Mouse (Mus musculus) neural tube, embryonic 11.5 days (tissue): ENCODE data around the gene Mns1. TPM values are rescaled to one million over a fixed set of nuclear protein-coding genes. Genes with fewer than 3 reads are reported as not detected.
A peak's percentile ranks its signal among the peaks of the same experiment; 100 is the strongest.

Experiments used
- ATAC-seq: fragments of 200-750 bp; cut with Nextera tagmentation; 2 replicates; pipeline ENCODE4 v1.8.0; 2017; ENCODE audit warnings: moderate number of reproducible peaks, mild to moderate bottlenecking, moderate TSS enrichment, moderate library complexity; ENCODE audit not compliant: insufficient read depth, low FRiP score, low TSS enrichment
- DNase-seq: peaks from one replicate; pipeline ENCODE4 v3.0.0-alpha.2; 2015; ENCODE audit warnings: low spot score
- H3K27ac ChIP-seq: fragments of 300-500 bp; sonication (generic); 2 replicates; pipeline ENCODE4 v1.5.1; 2014; ENCODE audit warnings: low read depth, mild to moderate bottlenecking, low read length
- H3K27me3 ChIP-seq: fragments of 300-500 bp; sonication (generic); 2 replicates; pipeline ENCODE4 v1.6.1; 2014; ENCODE audit warnings: mild to moderate bottlenecking, low read length, mixed read lengths; ENCODE audit not compliant: control insufficient read depth, insufficient read depth
- H3K36me3 ChIP-seq: fragments of 300-500 bp; sonication (generic); 2 replicates; pipeline ENCODE4 v1.6.1; 2014; ENCODE audit warnings: mild to moderate bottlenecking, low read length, moderate library complexity, mixed read lengths; ENCODE audit not compliant: control insufficient read depth, insufficient read depth
- H3K4me1 ChIP-seq: fragments of 300-500 bp; sonication (generic); 2 replicates; pipeline ENCODE4 v1.6.1; 2014; ENCODE audit warnings: low read length, mixed read lengths; ENCODE audit not compliant: control insufficient read depth, insufficient read depth
- H3K4me2 ChIP-seq: fragments of 300-500 bp; sonication (generic); 2 replicates; pipeline ENCODE4 v1.6.1; 2014; ENCODE audit warnings: low read depth, mild to moderate bottlenecking, moderate library complexity
- H3K4me3 ChIP-seq: fragments of 300-500 bp; sonication (generic); 2 replicates; pipeline ENCODE4 v1.5.1; 2014; ENCODE audit warnings: low read depth, low read length
- H3K9ac ChIP-seq: fragments of 300-500 bp; sonication (generic); 2 replicates; pipeline ENCODE4 v1.6.1; 2014; ENCODE audit warnings: mild to moderate bottlenecking, low read length
- H3K9me3 ChIP-seq: fragments of 300-500 bp; sonication (generic); 2 replicates; pipeline ENCODE4 v1.6.1; 2016; ENCODE audit warnings: low read length; ENCODE audit not compliant: control insufficient read depth
- WGBS: fragments of 180-500 bp; shearing (Covaris S2); extraction: QIAGEN DNeasy Blood & Tissue Kit; methylation state at CpG from one replicate; pipeline ENCODE4 v1.1.7; 2014; 5-methylcytosine and 5-hydroxymethylcytosine counted together
- polyA plus RNA-seq: library from polyadenylated mRNA; unstranded; fragments of >200 nt; fragmentation: Nextera tagmentation; extraction: Ambion mirVana; gene quantifications from 2 replicates; pipeline ENCODE4 v1.2.1, GENCODE M21; 2014

The Mns1 gene
- polyA plus RNA-seq, 1 experiment from 2014 or later = 36.5 TPM

DNA sequence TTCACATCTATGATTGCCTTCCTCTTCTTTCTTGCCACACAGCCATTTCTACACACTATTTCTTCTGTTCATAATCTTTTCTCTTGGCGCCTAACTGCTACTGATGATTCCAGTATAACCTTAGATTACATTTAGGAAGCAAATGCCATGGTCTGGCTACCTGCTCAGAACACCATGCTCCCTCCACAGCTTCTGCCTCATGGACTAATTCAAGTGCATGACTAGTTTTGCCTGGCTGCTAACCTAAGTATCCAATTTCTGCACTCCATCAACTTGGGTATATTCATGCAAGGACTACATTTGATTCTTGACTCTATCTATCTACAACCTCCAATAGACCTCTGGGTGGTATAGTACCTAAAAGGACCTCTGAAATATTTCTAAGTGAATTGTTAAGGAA lies 32.0 kb downstream of the Mns1 start:
- H3K27me3 ChIP-seq = no peaks in the 10 kb centered on the region
- no peaks in the 10 kb centered on the region for H3K9me3 ChIP-seq
- 94% methylated on average over 1 of the region's 1 CpGs for WGBS
- ATAC-seq = no peak
- no peak overlapping the region for H3K4me2 ChIP-seq
- peaks cover 7% of the 10 kb centered on the region for H3K36me3 ChIP-seq
- H3K27ac ChIP-seq = no peak overlapping the region
- no peak overlapping the region for H3K9ac ChIP-seq
- no peak overlapping the region for H3K4me3 ChIP-seq
- DNase-seq = no peak
- H3K4me1 ChIP-seq = no peaks in the 10 kb centered on the region

DNA sequence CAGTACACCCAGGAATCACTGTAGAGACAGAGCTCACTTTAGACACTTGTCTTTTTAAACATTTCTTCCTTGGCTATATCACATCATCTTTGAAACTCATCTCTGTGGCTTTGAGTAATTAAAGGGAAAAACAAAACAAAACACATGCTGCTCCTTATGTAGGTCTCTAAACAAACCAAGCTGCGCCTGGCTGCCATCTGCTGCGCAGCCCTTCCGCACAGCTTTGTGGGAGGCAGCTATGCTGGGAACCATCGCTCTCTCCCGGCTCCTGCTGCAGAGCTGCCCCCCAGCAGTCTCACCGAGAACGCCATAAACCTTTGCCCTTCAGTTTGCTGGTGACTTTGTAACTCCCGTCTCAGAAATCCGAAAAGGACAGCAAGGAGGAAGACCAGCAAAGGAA lies 37.7 kb downstream of the Mns1 start:
- no peaks in the 10 kb centered on the region for H3K4me1 ChIP-seq
- H3K9ac ChIP-seq = no peak overlapping the region
- H3K36me3 ChIP-seq = peaks cover 7% of the 10 kb centered on the region
- WGBS = 81% methylated on average over 9 of the region's 9 CpGs
- ATAC-seq (no peak), DNase-seq (no peak)
- no peak overlapping the region for H3K4me3 ChIP-seq
- no peaks in the 10 kb centered on the region for H3K27me3 ChIP-seq
- H3K27ac ChIP-seq = no peak overlapping the region
- H3K9me3 ChIP-seq = no peaks in the 10 kb centered on the region
- H3K4me2 ChIP-seq = no peak overlapping the region

DNA sequence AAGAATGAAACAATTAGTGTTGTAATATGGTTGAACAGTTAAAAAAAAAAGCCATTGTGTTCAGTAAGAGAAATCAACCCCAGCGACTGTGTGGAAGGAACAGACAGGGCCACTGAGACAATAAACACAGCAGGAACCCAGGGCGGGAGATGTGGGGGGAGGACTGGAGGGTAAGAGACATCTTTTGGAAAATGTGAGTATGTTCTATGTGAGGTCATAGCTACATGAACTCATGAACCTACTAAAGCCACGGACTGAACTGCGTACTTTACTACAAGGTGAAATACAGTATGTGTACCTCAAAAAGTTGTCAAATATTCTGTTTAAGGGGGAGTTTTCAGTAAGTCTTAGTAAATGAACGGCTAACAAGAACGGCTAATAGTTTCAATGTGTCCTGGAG lies 39.5 kb downstream of the Mns1 start:
- WGBS = 58% methylated on average over 6 of the region's 6 CpGs
- ATAC-seq (no peak), DNase-seq (no peak)
- Histone ChIP-seq H3K27me3 (no peaks in the 10 kb centered on the region), H3K4me3 (no peak overlapping the region), H3K9me3 (no peaks in the 10 kb centered on the region), H3K36me3 (peaks cover 9% of the 10 kb centered on the region), H3K4me2 (no peak overlapping the region), H3K9ac (no peak overlapping the region), H3K27ac (no peak overlapping the region), H3K4me1 (no peaks in the 10 kb centered on the region)

GRCm38 (mm10) chr9:72479276-72479675 lies 41.5 kb downstream of the Mns1 start:
- H3K27me3 ChIP-seq = no peaks in the 10 kb centered on the region
- H3K36me3 ChIP-seq = peaks cover 2% of the 10 kb centered on the region; the same call in 1 of the 2 replicates
- no peak overlapping the region for H3K9ac ChIP-seq
- WGBS = 68% methylated on average over 1 of the region's 1 CpGs
- H3K27ac ChIP-seq = no peak overlapping the region
- no peak overlapping the region for H3K4me2 ChIP-seq
- no peaks in the 10 kb centered on the region for H3K4me1 ChIP-seq
- ATAC-seq = no peak
- DNase-seq = no peak
- no peak overlapping the region for H3K4me3 ChIP-seq
- H3K9me3 ChIP-seq = no peaks in the 10 kb centered on the region

GRCm38 (mm10) chr9:72488523-72488922 lies 50.7 kb downstream of the Mns1 start:
- no peaks in the 10 kb centered on the region for H3K27me3 ChIP-seq
- no peak overlapping the region for H3K4me3 ChIP-seq
- H3K4me1 ChIP-seq = no peaks in the 10 kb centered on the region
- no peak overlapping the region for H3K4me2 ChIP-seq
- ATAC-seq = no peak
- no peaks in the 10 kb centered on the region for H3K9me3 ChIP-seq
- H3K9ac ChIP-seq = no peak overlapping the region
- no peak for DNase-seq
- no peaks in the 10 kb centered on the region for H3K36me3 ChIP-seq
- H3K27ac ChIP-seq = no peak overlapping the region

DNA sequence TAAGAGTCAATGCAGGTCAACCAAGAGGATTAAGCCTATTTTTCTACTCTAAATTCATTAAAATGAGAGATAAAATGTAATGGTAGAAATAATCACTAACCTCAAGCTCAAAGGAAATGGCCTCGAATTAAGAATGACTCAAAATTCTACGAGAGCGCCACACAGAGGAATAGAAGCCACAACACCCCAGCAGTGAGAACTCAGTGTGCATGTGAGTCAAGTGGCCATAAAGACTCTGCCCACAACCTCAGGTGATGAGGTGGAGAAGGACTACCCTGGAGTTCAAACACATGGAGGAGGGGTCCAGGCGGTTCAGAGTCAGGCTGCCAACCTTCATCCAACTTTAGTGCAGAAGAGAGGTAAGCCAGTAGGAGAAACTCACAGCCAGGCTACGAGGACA lies 51.3 kb downstream of the Mns1 start:
- H3K4me1 ChIP-seq = no peaks in the 10 kb centered on the region
- no peaks in the 10 kb centered on the region for H3K9me3 ChIP-seq
- no peak overlapping the region for H3K4me2 ChIP-seq
- no peaks in the 10 kb centered on the region for H3K27me3 ChIP-seq
- H3K27ac ChIP-seq = no peak overlapping the region
- H3K4me3 ChIP-seq = no peak overlapping the region
- no peak for DNase-seq
- H3K36me3 ChIP-seq = no peaks in the 10 kb centered on the region
- 95% methylated on average over 5 of the region's 5 CpGs for whole genome bisulfite sequencing
- H3K9ac ChIP-seq = no peak overlapping the region
- no peak for ATAC-seq

DNA sequence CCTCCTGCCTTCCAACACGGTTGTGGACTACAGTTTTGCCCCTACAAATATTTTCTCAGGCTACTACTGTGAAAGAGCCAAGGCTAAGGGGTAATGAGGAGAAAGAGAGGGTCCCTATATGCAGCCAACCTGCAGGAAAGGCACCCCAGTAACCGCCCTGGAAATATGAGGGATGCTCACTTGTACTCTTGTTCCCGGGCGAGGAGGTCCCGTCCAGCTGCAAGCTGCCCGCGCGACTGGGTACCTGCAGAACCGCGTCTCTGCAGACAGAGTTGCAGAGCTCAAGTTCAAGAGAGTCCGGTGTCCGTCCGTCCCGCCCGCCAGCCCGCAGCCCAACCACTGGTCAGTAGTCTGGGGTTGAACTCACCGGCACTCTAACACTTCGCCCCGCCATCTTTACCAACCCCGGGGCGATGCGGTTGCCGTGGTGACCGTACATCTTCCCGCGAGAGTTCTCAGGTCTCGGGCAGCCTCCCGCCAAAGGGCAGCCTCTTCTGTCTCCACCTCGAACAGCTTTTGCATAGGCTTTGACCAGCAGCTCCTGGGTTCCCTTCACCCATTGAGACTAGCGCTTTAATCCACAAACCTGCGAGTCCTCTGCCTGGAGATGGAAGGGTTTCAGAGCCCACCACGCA lies 53.9 kb downstream of the Mns1 start:
- peak overlapping the region; percentile 71 for H3K27ac ChIP-seq
- H3K27me3 ChIP-seq = no peaks in the 10 kb centered on the region
- peak overlapping the region; percentile 72 for H3K9ac ChIP-seq
- peak overlapping the region; percentile 51 for H3K4me2 ChIP-seq
- DNase-seq (peak; percentile 94), ATAC-seq (peak; percentile 96)
- H3K9me3 ChIP-seq = no peaks in the 10 kb centered on the region
- H3K36me3 ChIP-seq = no peaks in the 10 kb centered on the region
- WGBS = under 1% methylated on average over 32 of the region's 32 CpGs
- peak overlapping the region; percentile 71 for H3K4me3 ChIP-seq
- no peaks in the 10 kb centered on the region for H3K4me1 ChIP-seq

DNA sequence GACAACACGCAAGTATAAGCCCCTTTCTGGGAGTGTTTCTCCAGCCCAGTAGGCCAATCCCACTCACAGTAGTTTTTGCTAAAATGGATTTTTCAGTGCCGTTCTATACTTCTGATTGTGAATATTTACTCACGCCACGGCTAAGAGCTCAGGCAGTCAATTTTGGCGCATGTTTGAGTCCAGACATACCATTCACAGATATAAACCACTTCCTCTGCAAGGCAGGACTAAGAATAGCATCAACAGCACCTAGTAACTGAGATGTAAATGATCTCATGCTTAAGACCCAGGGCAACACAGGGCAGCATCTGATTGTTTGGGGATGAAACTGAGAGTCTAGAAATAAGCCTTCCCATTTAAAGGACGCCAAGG lies 54.4 kb downstream of the Mns1 start, which contains the start of gene Tex9:
Tex9 (minus strand) TSS at position 19 of the 372 bp plus-strand sequence.
- H3K36me3 ChIP-seq = no peaks in the 10 kb centered on the region
- peak within 1 kb of the TSS; percentile 72 for H3K9ac ChIP-seq
- H3K27ac ChIP-seq = peak within 1 kb of the TSS; percentile 71
- WGBS = 16% methylated on average over 6 of the region's 6 CpGs
- H3K4me1 ChIP-seq = no peaks in the 10 kb centered on the region
- H3K4me3 ChIP-seq = peak within 1 kb of the TSS; percentile 71
- H3K27me3 ChIP-seq = no peaks in the 10 kb centered on the region
- no peaks in the 10 kb centered on the region for H3K9me3 ChIP-seq
- DNase-seq = no peak
- H3K4me2 ChIP-seq = peak within 1 kb of the TSS; percentile 51
- ATAC-seq = peak; percentile 58

GRCm38 (mm10) chr9:72493465-72493864 lies 55.7 kb downstream of the Mns1 start:
- no peak for ATAC-seq
- Histone ChIP-seq H3K27ac (no peak overlapping the region), H3K4me3 (no peak overlapping the region), H3K9ac (no peak overlapping the region), H3K9me3 (no peaks in the 10 kb centered on the region), H3K4me1 (no peaks in the 10 kb centered on the region), H3K36me3 (no peaks in the 10 kb centered on the region), H3K27me3 (no peaks in the 10 kb centered on the region), H3K4me2 (no peak overlapping the region)
- 87% methylated on average over 2 of the region's 2 CpGs for WGBS
- DNase-seq = no peak
